Mouse (Mus musculus): ENCODE data around the gene Phf21b. TPM values are rescaled to one million over a fixed set of nuclear protein-coding genes. Genes with fewer than 3 reads are reported as not detected.
"Not testable (repeated sequence)": the region's sequence is repeated elsewhere in the genome, so short reads cannot be mapped to it uniquely, and the experiment has no call there.

The Phf21b gene
- 0.12 TPM in 1 of 2 replicates, not detected in the other for polyA plus RNA-seq (2015; fragmentation: Nextera tagmentation; extraction: Ambion mirVana)

GRCm38 (mm10) chr15:84856006-84856995, at the start of gene Phf21b:
Gene Phf21b, minus strand, starts transcription at chr15:84856049.
- peak; percentile 72 for ATAC-seq (ENCODE audit: low read depth)
- Histone ChIP-seq H3K27ac (peak within 1 kb of the TSS; percentile 59; the same call in 1 of the 2 replicates), H3K4me1 (replicated peaks) (peaks cover 31% of the 10 kb centered on the region), H3K4me3 (replicated peaks) (peak within 1 kb of the TSS; percentile 60), H3K9ac (peak within 1 kb of the TSS; percentile 49), H3K36me3 (no peaks in the 10 kb centered on the region), H3K27me3 (peaks cover 78% of the 10 kb centered on the region), H3K9me3 (replicated peaks) (no peaks in the 10 kb centered on the region), H3K4me2 (peak within 1 kb of the TSS; percentile 78)
- WGBS (ENCODE audit: insufficient replicate concordance): under 1% methylated on average over 57 of the region's 76 CpGs
- DNase-seq: peak; percentile 41

GRCm38 (mm10) chr15:84903843-84904385, 48.1 kb upstream of the Phf21b start:
- no peak for DNase-seq
- H3K4me2 ChIP-seq: no peak overlapping the region
- H3K4me3 ChIP-seq (replicated peaks): no peak overlapping the region
- no peaks in the 10 kb centered on the region for H3K27me3 ChIP-seq
- 66% methylated on average over 7 of the region's 7 CpGs for WGBS (ENCODE audit: insufficient replicate concordance)
- H3K9ac ChIP-seq: no peak overlapping the region
- no peak overlapping the region for H3K27ac ChIP-seq
- no peak for ATAC-seq (ENCODE audit: low read depth)
- H3K9me3 ChIP-seq (replicated peaks): no peaks in the 10 kb centered on the region
- H3K4me1 ChIP-seq (replicated peaks): no peaks in the 10 kb centered on the region
- no peaks in the 10 kb centered on the region for H3K36me3 ChIP-seq

- Histone ChIP-seq H3K4me2 (no peak overlapping the region), H3K4me3 (replicated peaks) (no peak overlapping the region), H3K9ac (no peak overlapping the region), H3K4me1 (replicated peaks) (no peaks in the 10 kb centered on the region), H3K27ac (no peak overlapping the region), H3K27me3 (no peaks in the 10 kb centered on the region), H3K9me3 (replicated peaks) (no peaks in the 10 kb centered on the region), H3K36me3 (no peaks in the 10 kb centered on the region)
- no peak for DNase-seq
- no peak for ATAC-seq (ENCODE audit: low read depth)
- 22% methylated on average over 7 of the region's 7 CpGs for WGBS (ENCODE audit: insufficient replicate concordance)
Observed at GRCm38 (mm10) chr15:84898077-84898476, 42.2 kb upstream of the Phf21b start.

- Histone ChIP-seq H3K4me3 (replicated peaks) (no peak overlapping the region), H3K27ac (no peak overlapping the region), H3K4me1 (replicated peaks) (no peaks in the 10 kb centered on the region), H3K9ac (no peak overlapping the region), H3K9me3 (replicated peaks) (no peaks in the 10 kb centered on the region), H3K36me3 (no peaks in the 10 kb centered on the region), H3K27me3 (no peaks in the 10 kb centered on the region), H3K4me2 (no peak overlapping the region)
- 32% methylated on average over 1 of the region's 1 CpGs for WGBS (ENCODE audit: insufficient replicate concordance)
- no peak for DNase-seq
- no peak for ATAC-seq (ENCODE audit: low read depth)
Observed at GRCm38 (mm10) chr15:84896664-84897063, 40.8 kb upstream of the Phf21b start.

- not testable (repeated sequence) for H3K4me2 ChIP-seq; H3K9ac ChIP-seq; ATAC-seq (ENCODE audit: low read depth); H3K36me3 ChIP-seq; H3K27me3 ChIP-seq; H3K4me3 ChIP-seq (replicated peaks); H3K27ac ChIP-seq; DNase-seq; H3K9me3 ChIP-seq (replicated peaks); H3K4me1 ChIP-seq (replicated peaks)
- WGBS (ENCODE audit: insufficient replicate concordance): 47% methylated on average over 10 of the region's 10 CpGs
Observed at GRCm38 (mm10) chr15:84896216-84896615, 40.4 kb upstream of the Phf21b start.

GRCm38 (mm10) chr15:84891658-84892057, 35.8 kb upstream of the Phf21b start:
- no peak overlapping the region for H3K27ac ChIP-seq
- DNase-seq: peak; percentile 21
- H3K27me3 ChIP-seq: no peaks in the 10 kb centered on the region
- no peak overlapping the region for H3K4me3 ChIP-seq (replicated peaks)
- no peak for ATAC-seq (ENCODE audit: low read depth)
- 6% methylated on average over 3 of the region's 3 CpGs for WGBS (ENCODE audit: insufficient replicate concordance)
- H3K9me3 ChIP-seq (replicated peaks): no peaks in the 10 kb centered on the region
- no peak overlapping the region for H3K9ac ChIP-seq
- no peaks in the 10 kb centered on the region for H3K36me3 ChIP-seq
- H3K4me1 ChIP-seq (replicated peaks): no peaks in the 10 kb centered on the region
- H3K4me2 ChIP-seq: no peak overlapping the region

GRCm38 (mm10) chr15:84891246-84891645, 35.4 kb upstream of the Phf21b start:
- ATAC-seq (ENCODE audit: low read depth): no peak
- Histone ChIP-seq H3K9me3 (replicated peaks) (no peaks in the 10 kb centered on the region), H3K36me3 (no peaks in the 10 kb centered on the region), H3K4me1 (replicated peaks) (no peaks in the 10 kb centered on the region), H3K4me2 (no peak overlapping the region), H3K27ac (no peak overlapping the region), H3K27me3 (no peaks in the 10 kb centered on the region), H3K4me3 (replicated peaks) (no peak overlapping the region), H3K9ac (no peak overlapping the region)
- DNase-seq: no peak
- 40% methylated on average over 3 of the region's 3 CpGs for WGBS (ENCODE audit: insufficient replicate concordance)

- H3K9me3 ChIP-seq (replicated peaks): no peaks in the 10 kb centered on the region
- H3K9ac ChIP-seq: no peak overlapping the region
- no peaks in the 10 kb centered on the region for H3K4me1 ChIP-seq (replicated peaks)
- no peaks in the 10 kb centered on the region for H3K36me3 ChIP-seq
- H3K27me3 ChIP-seq: no peaks in the 10 kb centered on the region
- DNase-seq (no peak), ATAC-seq (ENCODE audit: low read depth) (no peak)
- no peak overlapping the region for H3K4me2 ChIP-seq
- H3K4me3 ChIP-seq (replicated peaks): no peak overlapping the region
- no peak overlapping the region for H3K27ac ChIP-seq
- WGBS (ENCODE audit: insufficient replicate concordance): 69% methylated on average over 12 of the region's 12 CpGs
Observed at GRCm38 (mm10) chr15:84888066-84888465, 32.2 kb upstream of the Phf21b start.

- Histone ChIP-seq H3K9ac (no peak overlapping the region), H3K4me1 (replicated peaks) (no peaks in the 10 kb centered on the region), H3K36me3 (no peaks in the 10 kb centered on the region), H3K4me2 (no peak overlapping the region), H3K4me3 (replicated peaks) (no peak overlapping the region), H3K27ac (no peak overlapping the region), H3K27me3 (no peaks in the 10 kb centered on the region), H3K9me3 (replicated peaks) (no peaks in the 10 kb centered on the region)
- DNase-seq (no peak), ATAC-seq (ENCODE audit: low read depth) (no peak)
- 66% methylated on average over 12 of the region's 12 CpGs for WGBS (ENCODE audit: insufficient replicate concordance)
Observed at GRCm38 (mm10) chr15:84877029-84877815, 21.4 kb upstream of the Phf21b start.

GRCm38 (mm10) chr15:84873867-84874266, 18.0 kb upstream of the Phf21b start:
- 60% methylated on average over 4 of the region's 4 CpGs for whole genome bisulfite sequencing (ENCODE audit: insufficient replicate concordance)
- H3K4me3 ChIP-seq (replicated peaks): no peak overlapping the region
- no peak overlapping the region for H3K27ac ChIP-seq
- H3K4me1 ChIP-seq (replicated peaks): no peaks in the 10 kb centered on the region
- no peak overlapping the region for H3K9ac ChIP-seq
- no peaks in the 10 kb centered on the region for H3K9me3 ChIP-seq (replicated peaks)
- DNase-seq (no peak), ATAC-seq (ENCODE audit: low read depth) (no peak)
- no peaks in the 10 kb centered on the region for H3K36me3 ChIP-seq
- H3K27me3 ChIP-seq: no peaks in the 10 kb centered on the region
- H3K4me2 ChIP-seq: no peak overlapping the region

GRCm38 (mm10) chr15:84873079-84873478, 17.2 kb upstream of the Phf21b start:
- no peak overlapping the region for H3K27ac ChIP-seq
- WGBS (ENCODE audit: insufficient replicate concordance): 73% methylated on average over 11 of the region's 11 CpGs
- DNase-seq (no peak), ATAC-seq (ENCODE audit: low read depth) (no peak)
- H3K9me3 ChIP-seq (replicated peaks): no peaks in the 10 kb centered on the region
- H3K27me3 ChIP-seq: no peaks in the 10 kb centered on the region
- H3K4me3 ChIP-seq (replicated peaks): no peak overlapping the region
- H3K4me2 ChIP-seq: no peak overlapping the region
- no peaks in the 10 kb centered on the region for H3K4me1 ChIP-seq (replicated peaks)
- H3K36me3 ChIP-seq: no peaks in the 10 kb centered on the region
- H3K9ac ChIP-seq: no peak overlapping the region
